8 mouse cellular contexts compared by ENCODE assay signal in genomic region chr12:76547409-76548081, GRCm38 (mm10). TPM values are rescaled to one million over a fixed set of nuclear protein-coding genes. Genes with fewer than 3 reads are reported as not detected.
A peak's percentile ranks its signal among the peaks of the same experiment; 100 is the strongest.
DNase-seq lines count a peak whose midpoint lies in the region; ATAC-seq and TF ChIP-seq lines count a peak whose summit lies in the region.

No protein-coding gene starts in this region.

- H3K9ac ChIP-seq in heart, adult 2 months (ENCODE audit: low read depth, low read length): peak overlapping the region; percentile 15
- H3K9ac ChIP-seq in embryonic facial prominence, embryonic 14.5 days (ENCODE audit: low read depth, low read length): no peak overlapping the region

- peak overlapping the region; percentile 56 for H3K27ac ChIP-seq in heart, adult 2 months
- H3K27ac ChIP-seq in embryonic facial prominence, embryonic 14.5 days (replicated peaks; ENCODE audit: low read depth, low read length): peak overlapping the region; percentile 77

- H3K9me3 ChIP-seq in embryonic facial prominence, embryonic 14.5 days (ENCODE audit: control insufficient read depth, low read length): no peaks in the 10 kb centered on the region

- H3K4me3 ChIP-seq in heart, adult 2 months: peak overlapping the region; percentile 44
- peak overlapping the region; percentile 24 for H3K4me3 ChIP-seq in embryonic facial prominence, embryonic 14.5 days (ENCODE audit: low read depth, low read length)

- no peaks in the 10 kb centered on the region for H3K36me3 ChIP-seq in heart, adult 2 months (ENCODE audit: control insufficient read depth, insufficient read depth, low read length)
- no peaks in the 10 kb centered on the region for H3K36me3 ChIP-seq in embryonic facial prominence, embryonic 14.5 days (ENCODE audit: control insufficient read depth, insufficient read depth, low read length)

- 69% methylated on average over 13 of the region's 13 CpGs for WGBS in heart, adult 2 months
- WGBS in embryonic facial prominence, embryonic 14.5 days: 24% methylated on average over 13 of the region's 13 CpGs

- intact Hi-C loops in heart, adult 2 months (cut with DNase I): no loop called here

- peak; percentile 92 for ATAC-seq in embryonic facial prominence, embryonic 14.5 days (ENCODE audit: low read depth)

- peak overlapping the region; percentile 53 for H3K4me2 ChIP-seq in embryonic facial prominence, embryonic 14.5 days (ENCODE audit: low read depth, low read length)

- 0 out of 2 replicates have a peak, but pooled peaks cover 2% of the 10 kb centered on the region for H3K79me2 ChIP-seq in heart, adult 2 months (replicated peaks; ENCODE audit: control insufficient read depth, insufficient read depth, low read length)

- no peak for DNase-seq in heart, adult 2 months
- DNase-seq in heart, adult 9 months (ENCODE audit: low spot score in 2 of 2): no peak
- DNase-seq in embryonic facial prominence, embryonic 14.5 days (ENCODE audit: low spot score): peak; percentile 93
- DNase-seq in kidney, adult 9 months: peak; percentile 35
- peak; percentile 72 for DNase-seq in lung, postnatal 36 days
- peak; percentile 70 for DNase-seq in thymus, postnatal 4 days
- DNase-seq in right cerebral cortex, postnatal 36 days (ENCODE audit: low spot score in 2 of 2): no peak
- DNase-seq in right cerebral cortex, postnatal 4 days: no peak

- no peak for TF ChIP-seq EP300 in heart, adult 2 months (IDR thresholded peaks at IDR 0.05; ENCODE audit: insufficient read depth, low read depth, low read length)

- no peaks in the 10 kb centered on the region for H3K27me3 ChIP-seq in heart, adult 2 months (ENCODE audit: control insufficient read depth, insufficient read depth, low read length)
- peaks cover 14% of the 10 kb centered on the region; the same call in 1 of the 2 replicates for H3K27me3 ChIP-seq in embryonic facial prominence, embryonic 14.5 days (replicated peaks; ENCODE audit: control insufficient read depth, insufficient read depth, low read length)

- TF ChIP-seq POLR2A in heart, adult 2 months (IDR thresholded peaks at IDR 0.05; ENCODE audit: insufficient read depth, low read depth, low read length): no peak

- H3K4me1 ChIP-seq in heart, adult 2 months (ENCODE audit: control insufficient read depth, insufficient read depth, low read length): peaks cover 22% of the 10 kb centered on the region
- H3K4me1 ChIP-seq in embryonic facial prominence, embryonic 14.5 days (ENCODE audit: control insufficient read depth, insufficient read depth, low read length): peaks cover 18% of the 10 kb centered on the region

- no peak for TF ChIP-seq CTCF in heart, adult 2 months (IDR thresholded peaks at IDR 0.05)

RNA-seq across cellular contexts. Expression of gene Plekhg3, which starts 16.9 kb away (rescaled TPM):
- 10 to 100 TPM; 11.6 to 13.6 TPM for total RNA-seq in heart, adult 2 months (2021)
- polyA plus RNA-seq in heart, adult 2 months (2012; rRNA removed): 12.9 and 16.8 TPM in 2 replicates
- 6.3 and 7.3 TPM in 2 replicates for polyA plus RNA-seq in embryonic facial prominence, embryonic 14.5 days (2014; fragmentation: Nextera tagmentation; extraction: Ambion mirVana)

Comparison
In these comparisons a context has a peak if more than half of its experiments do, and no peak if none do; other contexts are left out.
1. DNase-seq: peak in embryonic facial prominence, embryonic 14.5 days (single experiment), kidney, adult 9 months (single experiment), lung, postnatal 36 days (single experiment) and thymus, postnatal 4 days (single experiment); none in heart, adult 2 months (0 of 2), heart, adult 9 months (0 of 2), right cerebral cortex, postnatal 36 days (0 of 2) and right cerebral cortex, postnatal 4 days (single experiment).